Mouse (Mus musculus) intestine, embryonic 14.5 days (tissue): ENCODE results near the gene Dnah10. TPM values are rescaled to one million over a fixed set of nuclear protein-coding genes. Genes with fewer than 3 reads are reported as not detected.

Source experiments
- ATAC-seq: fragments of 200-750 bp; cut with Nextera tagmentation; replicated peaks from 2 replicates; pipeline ENCODE4 v1.8.0; 2017; ENCODE audit warnings: low read depth, moderate number of reproducible peaks, moderate TSS enrichment, moderate library complexity; ENCODE audit not compliant: low FRiP score, low TSS enrichment
- DNase-seq: peaks from one replicate; pipeline ENCODE4 v3.0.0-alpha.2; 2018; ENCODE audit warnings: low spot score
- H3K27ac ChIP-seq: fragments of 300-500 bp; sonication (generic); 2 replicates; pipeline ENCODE4 v1.5.1; 2014; ENCODE audit warnings: low read depth, mild to moderate bottlenecking, control low read depth
- H3K27me3 ChIP-seq: fragments of 300-500 bp; sonication (generic); replicated peaks from 2 replicates; pipeline ENCODE4 v1.6.1; 2014; ENCODE audit warnings: low read length, control low read depth; ENCODE audit not compliant: control insufficient read depth, insufficient read depth
- H3K36me3 ChIP-seq: fragments of 300-500 bp; sonication (generic); 2 replicates; pipeline ENCODE4 v1.6.1; 2014; ENCODE audit warnings: low read length, control low read depth; ENCODE audit not compliant: control insufficient read depth, insufficient read depth
- H3K4me1 ChIP-seq: fragments of 300-500 bp; sonication (generic); replicated peaks from 2 replicates; pipeline ENCODE4 v1.6.1; 2014; ENCODE audit warnings: low read length, control low read depth, mixed read lengths; ENCODE audit not compliant: control insufficient read depth, insufficient read depth
- H3K4me2 ChIP-seq: fragments of 300-500 bp; sonication (generic); 2 replicates; pipeline ENCODE4 v1.6.1; 2014; ENCODE audit warnings: low read length
- H3K4me3 ChIP-seq: fragments of 300-500 bp; sonication (generic); 2 replicates; pipeline ENCODE4 v1.5.1; 2014; ENCODE audit warnings: low read depth, low read length, control low read depth, mixed read lengths
- H3K9ac ChIP-seq: fragments of 300-500 bp; sonication (generic); 2 replicates; pipeline ENCODE4 v1.6.1; 2014; ENCODE audit warnings: mild to moderate bottlenecking, low read length
- H3K9me3 ChIP-seq: fragments of 300-500 bp; sonication (generic); 2 replicates; pipeline ENCODE4 v1.6.1; 2016; ENCODE audit warnings: low read length, control low read depth; ENCODE audit not compliant: control insufficient read depth
- WGBS: fragments of 180-500 bp; shearing (Covaris S2); extraction: QIAGEN DNeasy Blood & Tissue Kit; methylation state at CpG from one replicate; pipeline ENCODE4 v1.1.7; 2014; 5-methylcytosine and 5-hydroxymethylcytosine counted together
- polyA plus RNA-seq: library from polyadenylated mRNA; unstranded; fragments of >200 nt; fragmentation: Nextera tagmentation; extraction: Ambion mirVana; gene quantifications from 2 replicates; pipeline ENCODE4 v1.2.1, GENCODE M21; 2014

The Dnah10 gene
- polyA plus RNA-seq, 1 experiment from 2014 or later: 0.11 TPM

GRCm38 (mm10) chr5:124862871-124863741 lies 138.2 kb downstream of the Dnah10 start:
- peak overlapping the region; percentile 62 for H3K4me2 ChIP-seq
- peak; percentile 82 for DNase-seq
- 2% methylated on average over 58 of the region's 88 CpGs for WGBS
- H3K9ac ChIP-seq: peak overlapping the region; percentile 61
- H3K27ac ChIP-seq: peak overlapping the region; percentile 69
- H3K36me3 ChIP-seq: peaks cover 19% of the 10 kb centered on the region
- peak; percentile 60 for ATAC-seq
- peaks cover 12% of the 10 kb centered on the region for H3K4me1 ChIP-seq
- H3K27me3 ChIP-seq: peaks cover 24% of the 10 kb centered on the region
- peak overlapping the region; percentile 57 for H3K4me3 ChIP-seq
- no peaks in the 10 kb centered on the region for H3K9me3 ChIP-seq

- peak; percentile 71 for DNase-seq
- 38% methylated on average over 4 of the region's 4 CpGs for WGBS
Measured at GRCm38 (mm10) chr5:124868981-124869380, 144.1 kb downstream of the Dnah10 start.

GRCm38 (mm10) chr5:124872033-124872432 lies 147.1 kb downstream of the Dnah10 start:
- Histone ChIP-seq H3K4me1 (peaks cover 31% of the 10 kb centered on the region), H3K9ac (0 out of 2 replicates have a peak overlapping the region, but pooled peaks have one; percentile 7), H3K36me3 (peaks cover 35% of the 10 kb centered on the region; the same call in 1 of the 2 replicates), H3K4me2 (peak overlapping the region; percentile 20; the same call in 1 of the 2 replicates), H3K4me3 (no peak overlapping the region), H3K27ac (peak overlapping the region; percentile 54; the same call in 1 of the 2 replicates), H3K9me3 (no peaks in the 10 kb centered on the region), H3K27me3 (no peaks in the 10 kb centered on the region)
- 35% methylated on average over 2 of the region's 2 CpGs for WGBS
- no peak for ATAC-seq
- DNase-seq: no peak

More at GRCm38 (mm10) chr5:124868981-124869380, 144.1 kb downstream of the Dnah10 start:
- Histone ChIP-seq H3K4me2 (no peak overlapping the region), H3K9ac (no peak overlapping the region), H3K4me3 (no peak overlapping the region), H3K36me3 (peaks cover 22% of the 10 kb centered on the region), H3K4me1 (peaks cover 40% of the 10 kb centered on the region), H3K9me3 (no peaks in the 10 kb centered on the region), H3K27me3 (no peaks in the 10 kb centered on the region), H3K27ac (no peak overlapping the region)
- no peak for ATAC-seq

- ATAC-seq (no peak), DNase-seq (no peak)
- WGBS: 87% methylated on average over 3 of the region's 3 CpGs
- Histone ChIP-seq H3K27ac (0 out of 2 replicates have a peak overlapping the region, but pooled peaks have one; percentile 11), H3K27me3 (no peaks in the 10 kb centered on the region), H3K4me3 (no peak overlapping the region), H3K4me1 (peaks cover 31% of the 10 kb centered on the region), H3K4me2 (no peak overlapping the region), H3K9me3 (no peaks in the 10 kb centered on the region), H3K36me3 (peaks cover 27% of the 10 kb centered on the region; the same call in 1 of the 2 replicates), H3K9ac (no peak overlapping the region)
Measured at GRCm38 (mm10) chr5:124873096-124873495, 148.2 kb downstream of the Dnah10 start.

GRCm38 (mm10) chr5:124873890-124874601 lies 149.2 kb downstream of the Dnah10 start:
- Histone ChIP-seq H3K36me3 (peaks cover 31% of the 10 kb centered on the region; the same call in 1 of the 2 replicates), H3K27ac (no peak overlapping the region), H3K4me3 (no peak overlapping the region), H3K9ac (no peak overlapping the region), H3K4me1 (peaks cover 31% of the 10 kb centered on the region), H3K9me3 (no peaks in the 10 kb centered on the region), H3K27me3 (no peaks in the 10 kb centered on the region), H3K4me2 (no peak overlapping the region)
- no peak for ATAC-seq
- DNase-seq: no peak
- WGBS: 85% methylated on average over 6 of the region's 6 CpGs

- DNase-seq: no peak
- 88% methylated on average over 4 of the region's 4 CpGs for WGBS
Measured at GRCm38 (mm10) chr5:124879251-124879650, 154.4 kb downstream of the Dnah10 start.

GRCm38 (mm10) chr5:124879801-124880200 lies 154.9 kb downstream of the Dnah10 start:
- H3K9ac ChIP-seq: no peak overlapping the region
- no peak for DNase-seq
- H3K9me3 ChIP-seq: no peaks in the 10 kb centered on the region
- no peak for ATAC-seq
- no peak overlapping the region for H3K4me2 ChIP-seq
- H3K4me1 ChIP-seq: no peaks in the 10 kb centered on the region
- H3K27me3 ChIP-seq: no peaks in the 10 kb centered on the region
- no peak overlapping the region for H3K27ac ChIP-seq
- H3K4me3 ChIP-seq: no peak overlapping the region
- 84% methylated on average over 6 of the region's 6 CpGs for WGBS
- peaks cover 57% of the 10 kb centered on the region for H3K36me3 ChIP-seq

More at GRCm38 (mm10) chr5:124879251-124879650, 154.4 kb downstream of the Dnah10 start:
- Histone ChIP-seq H3K9ac (no peak overlapping the region), H3K4me2 (no peak overlapping the region), H3K27me3 (no peaks in the 10 kb centered on the region), H3K9me3 (no peaks in the 10 kb centered on the region), H3K4me1 (no peaks in the 10 kb centered on the region), H3K4me3 (no peak overlapping the region), H3K36me3 (peaks cover 57% of the 10 kb centered on the region), H3K27ac (no peak overlapping the region)
- ATAC-seq: no peak

- WGBS: 87% methylated on average over 6 of the region's 6 CpGs
- H3K27me3 ChIP-seq: no peaks in the 10 kb centered on the region
- H3K4me2 ChIP-seq: no peak overlapping the region
- no peaks in the 10 kb centered on the region for H3K4me1 ChIP-seq
- H3K27ac ChIP-seq: no peak overlapping the region
- peaks cover 79% of the 10 kb centered on the region for H3K36me3 ChIP-seq
- ATAC-seq: no peak
- no peak overlapping the region for H3K4me3 ChIP-seq
- no peak for DNase-seq
- H3K9me3 ChIP-seq: no peaks in the 10 kb centered on the region
- no peak overlapping the region for H3K9ac ChIP-seq
Measured at GRCm38 (mm10) chr5:124883877-124884276, 159.0 kb downstream of the Dnah10 start.
